Comparison of ENCODE assay signal across 26 mouse cellular contexts in genomic region chr16:73908504-73908903, GRCm38 (mm10).
DNase-seq lines count a peak whose midpoint lies in the region; ATAC-seq and TF ChIP-seq lines count a peak whose summit lies in the region.
"Had no signal": no experiment of that assay in that cellular context is flagged by ENCODE, and none has a peak within 500 bp of the region (broad histone marks: within the 10 kb centered on the region; RNA-seq: fewer than 3 reads in every experiment).

No protein-coding gene starts in this region.

- H3K79me3 ChIP-seq in C2C12 (ENCODE audit: low read depth): no peaks in the 10 kb centered on the region

- no peaks in the 10 kb centered on the region for H3K4me1 ChIP-seq in heart, embryonic 14.5 days (ENCODE audit: control insufficient read depth in 2 of 2, insufficient read depth in 2 of 2, low read length in 2 of 2)
- H3K4me1 ChIP-seq in hindbrain, postnatal 0 days (ENCODE audit: insufficient read depth, low read length): no peaks in the 10 kb centered on the region
- H3K4me1 ChIP-seq: embryonic facial prominence, embryonic 13.5 days; embryonic facial prominence, embryonic 15.5 days; forebrain, embryonic 10.5 days; forebrain, embryonic 12.5 days had no signal

- H3K36me3 ChIP-seq in heart, embryonic 14.5 days (ENCODE audit: control insufficient read depth, insufficient read depth, low read length): no peaks in the 10 kb centered on the region
- H3K36me3 ChIP-seq in C2C12 (ENCODE audit: control insufficient read depth, insufficient read depth): no peaks in the 10 kb centered on the region
- H3K36me3 ChIP-seq in hindbrain, postnatal 0 days (ENCODE audit: insufficient read depth, low read length): no peaks in the 10 kb centered on the region
- H3K36me3 ChIP-seq: forebrain, embryonic 10.5 days; forebrain, embryonic 12.5 days had no signal

- H3K9me3 ChIP-seq in heart, embryonic 14.5 days (ENCODE audit: control insufficient read depth, low read length): no peaks in the 10 kb centered on the region
- no peaks in the 10 kb centered on the region for H3K9me3 ChIP-seq in hindbrain, postnatal 0 days (ENCODE audit: low read length)
- H3K9me3 ChIP-seq: embryonic facial prominence, embryonic 13.5 days; embryonic facial prominence, embryonic 15.5 days; forebrain, embryonic 10.5 days; forebrain, embryonic 12.5 days had no signal

- ATAC-seq in heart, embryonic 14.5 days (ENCODE audit: insufficient number of reproducible peaks, insufficient read depth, low FRiP score, low read depth): no peak
- peak; percentile 64 for ATAC-seq in megakaryocyte, adult 5-6 weeks (ENCODE audit: poor library complexity, severe bottlenecking)
- ATAC-seq in hindbrain, postnatal 0 days: no peak
- no peak for ATAC-seq in granulocyte monocyte progenitor cell, adult 5-6 weeks (replicated peaks; ENCODE audit: poor library complexity, severe bottlenecking)
- ATAC-seq: forebrain, embryonic 14.5 days; forebrain, embryonic 16.5 days had no signal

- no peak overlapping the region for H3K9ac ChIP-seq in heart, embryonic 14.5 days (ENCODE audit: low read length)
- H3K9ac ChIP-seq in hindbrain, postnatal 0 days (replicated peaks; ENCODE audit: low read length): no peak overlapping the region
- H3K9ac ChIP-seq: embryonic facial prominence, embryonic 13.5 days; embryonic facial prominence, embryonic 15.5 days; forebrain, embryonic 12.5 days had no signal

- DNase-seq in heart, postnatal 36 days: no peak
- DNase-seq in 416B (ENCODE audit: low read depth) (peak; percentile 57), liver (no peak)
- no peak for DNase-seq in hindbrain, postnatal 0 days (ENCODE audit: low spot score)
- DNase-seq: adrenal gland, adult 8-10 months; adrenal gland, postnatal 14 days; adrenal gland, postnatal 36 days; B cell, adult 2 months; cerebellum, adult 11 months; cerebellum, adult 18-20 months; cerebellum, adult 8-10 months; cerebellum, adult 9-11 months; cerebellum, postnatal 14 days; cerebellum, postnatal 36 days; embryo, embryonic 11 days had no signal

- TF ChIP-seq CTCF in C2C12 (IDR thresholded peaks at IDR 0.05; ENCODE audit: control insufficient read depth, insufficient read depth, insufficient read length): no peak
- TF ChIP-seq CTCF in hindbrain, postnatal 0 days (IDR thresholded peaks at IDR 0.05; ENCODE audit: low read depth): no peak

- H3K4me3 ChIP-seq in heart, embryonic 14.5 days (ENCODE audit: control insufficient read depth in 1 of 2, insufficient read depth in 1 of 2, low read depth in 1 of 2, low read length in 2 of 2): no peak overlapping the region
- H3K4me3 ChIP-seq in C2C12 (ENCODE audit: insufficient read depth, poor library complexity, severe bottlenecking): no peak overlapping the region
- H3K4me3 ChIP-seq in hindbrain, postnatal 0 days (ENCODE audit: low read length): no peak overlapping the region
- H3K4me3 ChIP-seq: embryonic facial prominence, embryonic 13.5 days; embryonic facial prominence, embryonic 15.5 days; erythroblast, embryonic 14.5 days; forebrain, embryonic 10.5 days; forebrain, embryonic 12.5 days had no signal

- 59% methylated on average over 11 of the region's 11 CpGs for WGBS in heart, embryonic 14.5 days
- 90% methylated on average over 11 of the region's 11 CpGs for WGBS in hindbrain, postnatal 0 days

- H3K4me2 ChIP-seq in heart, embryonic 14.5 days (ENCODE audit: low read length): peak overlapping the region; percentile 2; the same call in 1 of the 2 replicates
- no peak overlapping the region for H3K4me2 ChIP-seq in hindbrain, postnatal 0 days (ENCODE audit: low read depth, low read length)
- H3K4me2 ChIP-seq: embryonic facial prominence, embryonic 13.5 days; embryonic facial prominence, embryonic 15.5 days; forebrain, embryonic 12.5 days had no signal

- intact Hi-C loops in heart, postnatal 36 days (cut with DNase I): no loop called here

- no peak overlapping the region for H3ac ChIP-seq in C2C12 (ENCODE audit: control insufficient read depth, insufficient read length, low read depth)

- H3K27ac ChIP-seq in heart, embryonic 14.5 days (replicated peaks in 1 of 2; ENCODE audit: control insufficient read depth in 1 of 2, insufficient read depth in 1 of 2, low read depth in 2 of 2, low read length in 2 of 2): no peak overlapping the region
- no peak overlapping the region for H3K27ac ChIP-seq in hindbrain, postnatal 0 days
- H3K27ac ChIP-seq: embryonic facial prominence, embryonic 13.5 days; embryonic facial prominence, embryonic 15.5 days; forebrain, embryonic 10.5 days; forebrain, embryonic 12.5 days had no signal

- no peaks in the 10 kb centered on the region for H3K79me2 ChIP-seq in C2C12 (ENCODE audit: control insufficient read depth, insufficient read depth)

- H3K27me3 ChIP-seq in heart, embryonic 14.5 days (ENCODE audit: control insufficient read depth, insufficient read depth, low read length): no peaks in the 10 kb centered on the region
- no peaks in the 10 kb centered on the region for H3K27me3 ChIP-seq in C2C12 (ENCODE audit: control insufficient read depth, insufficient read depth, insufficient read length)
- no peaks in the 10 kb centered on the region for H3K27me3 ChIP-seq in hindbrain, postnatal 0 days (ENCODE audit: insufficient read depth, low read length)
- H3K27me3 ChIP-seq: embryonic facial prominence, embryonic 13.5 days; embryonic facial prominence, embryonic 15.5 days; forebrain, embryonic 12.5 days had no signal

TF ChIP-seq in C2C12, 6 proteins besides CTCF, POLR2A, EP300 and RAD21:
- no peak for TF ChIP-seq MAX (IDR thresholded peaks at IDR 0.05)
- TF ChIP-seq CEBPB (IDR thresholded peaks at IDR 0.05; ENCODE audit: low read depth): peak; percentile 51
- TF ChIP-seq FOSL1 (IDR thresholded peaks at IDR 0.05; ENCODE audit: insufficient read depth, low read length, poor library complexity, severe bottlenecking): peak; percentile 53
